Mouse (Mus musculus) cerebellum, postnatal 36 days (tissue): Measurements from ENCODE around the gene D030056L22Rik.

Experiments used
- DNase-seq, 2 experiments: peaks; one replicate each; pipeline ENCODE4 v3.0.0; 2021 to 2022; ENCODE audit warnings: mixed read lengths in 2 of 2

The D030056L22Rik gene

DNA sequence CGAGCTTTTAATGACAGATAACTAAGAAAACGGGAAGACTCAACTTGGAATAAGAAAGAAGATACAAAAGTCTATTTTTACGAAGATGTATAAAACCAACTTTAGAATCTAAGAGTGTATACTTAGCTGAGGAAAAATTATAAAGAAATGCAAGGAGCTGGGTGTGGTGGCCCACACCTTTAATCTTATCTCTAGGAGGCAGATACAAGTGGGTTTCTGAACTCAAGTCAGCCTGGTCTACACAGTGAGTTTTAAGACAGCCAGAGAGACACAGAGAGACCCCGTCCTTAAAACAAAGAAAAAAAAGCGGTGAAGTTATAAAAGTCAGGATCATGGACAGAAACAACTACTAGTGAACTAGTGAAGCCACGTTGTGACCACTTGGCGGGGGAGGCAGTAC lies 26.2 kb downstream of the D030056L22Rik start:
- DNase-seq = no peak

DNA sequence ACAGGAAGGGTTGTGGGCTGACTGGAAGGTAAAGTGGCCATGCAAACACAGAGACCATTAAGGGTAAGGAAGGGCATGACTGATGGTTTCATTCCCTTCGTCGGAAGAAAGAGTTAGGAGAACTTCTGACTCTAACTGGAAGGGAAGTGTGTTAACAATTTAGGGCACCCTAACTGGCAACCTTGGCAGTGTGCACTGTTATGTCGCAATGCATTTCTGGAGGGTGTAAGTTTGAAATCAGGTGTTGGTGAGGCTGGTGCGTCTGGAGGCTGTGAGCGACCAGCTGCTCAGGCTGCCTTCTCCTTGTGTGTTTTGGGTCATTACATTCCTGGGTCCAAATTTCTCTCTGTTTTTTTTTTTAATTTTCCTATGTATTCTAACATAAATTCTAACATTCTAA lies 31.0 kb downstream of the D030056L22Rik start:
- DNase-seq = no peak

DNA sequence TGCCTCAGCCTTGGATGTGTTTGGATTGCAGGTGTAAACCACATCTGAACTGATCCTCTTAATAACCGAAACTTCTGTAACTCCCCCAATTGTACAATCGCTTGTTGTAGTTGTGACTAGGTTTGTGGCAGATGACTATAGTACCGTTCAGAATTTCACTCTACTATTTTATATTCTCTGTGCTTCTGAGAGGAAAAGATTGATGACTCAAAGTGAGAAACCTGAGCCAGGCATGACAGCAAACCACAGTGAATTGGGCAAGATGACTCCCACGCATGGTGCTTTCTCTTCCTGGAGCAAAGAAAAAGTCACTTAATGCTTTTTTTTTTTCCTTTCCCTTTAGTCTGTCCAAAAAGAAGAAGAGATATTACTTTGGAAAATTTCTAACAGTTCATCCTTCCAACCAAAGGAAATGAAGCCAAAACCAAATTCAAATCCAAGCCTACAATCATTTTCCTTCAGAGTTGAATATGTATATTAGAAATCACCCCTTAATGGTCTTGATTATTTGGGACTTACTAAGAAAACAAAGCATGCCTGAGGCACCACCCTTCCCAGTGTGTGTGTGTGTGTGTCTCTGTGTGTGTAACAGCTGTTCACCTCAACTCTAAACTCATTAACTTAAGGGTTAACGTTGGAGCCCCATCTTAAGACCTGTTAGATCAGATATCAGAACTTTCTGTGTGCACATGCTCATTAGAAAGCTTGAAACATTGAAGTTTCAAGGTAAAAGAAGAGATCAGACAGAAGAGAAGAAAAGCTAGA lies 33.8 kb downstream of the D030056L22Rik start:
- DNase-seq = no peak

DNA sequence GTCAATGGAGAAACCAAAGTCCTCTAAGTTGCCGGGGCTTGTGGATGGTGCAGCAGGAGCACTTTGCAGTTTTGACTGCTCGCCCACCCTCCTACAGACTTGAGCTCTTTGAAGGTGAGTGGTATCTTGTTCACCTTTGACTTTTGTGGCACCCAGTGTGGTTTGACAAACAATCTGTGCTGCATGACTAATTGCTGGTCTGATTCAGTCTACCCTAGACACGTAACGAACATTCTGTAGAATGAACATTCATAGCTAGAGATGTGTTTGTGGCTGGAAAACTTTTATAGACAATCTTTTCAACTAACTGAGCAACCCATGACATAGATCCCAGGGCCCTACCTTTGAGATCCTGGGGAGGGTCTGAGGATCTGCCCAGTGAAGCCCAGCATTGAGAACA lies 34.4 kb downstream of the D030056L22Rik start:
- DNase-seq = no peak

DNA sequence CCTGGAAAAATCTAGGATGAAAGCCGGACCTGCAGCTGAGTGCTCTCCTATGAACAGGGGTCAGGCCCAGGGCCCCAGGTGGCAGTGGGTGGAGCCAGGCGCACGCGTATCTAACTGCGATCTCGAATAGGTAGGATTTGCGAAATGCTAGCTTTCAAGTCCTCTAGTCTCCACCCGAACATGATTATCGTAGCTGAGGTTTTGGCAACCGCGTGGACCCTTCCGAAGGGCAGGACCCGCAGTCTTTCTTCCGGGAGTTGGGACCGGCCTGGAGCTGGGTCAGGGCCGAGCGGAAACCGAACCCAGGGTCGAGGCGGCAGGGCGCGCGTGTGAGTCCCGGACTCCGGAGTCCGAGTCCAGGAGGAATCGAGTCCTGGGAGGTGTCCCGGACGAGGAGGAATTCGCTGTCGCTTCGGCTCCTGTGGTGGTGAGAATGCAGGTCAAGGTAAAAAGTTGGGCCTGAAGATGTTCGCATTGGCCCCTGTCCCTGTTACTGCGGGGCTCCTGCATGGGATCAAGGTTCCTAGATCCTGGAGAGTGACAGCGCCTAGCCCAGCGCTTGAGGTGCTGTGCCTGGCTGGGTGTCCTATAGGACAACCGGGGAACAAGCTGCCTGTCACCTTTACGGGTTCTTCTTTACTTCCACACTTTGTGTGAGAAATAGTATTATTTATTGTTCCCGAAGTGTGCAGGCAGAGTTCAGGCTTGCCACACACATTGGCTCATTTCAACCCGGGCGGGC lies 36.8 kb downstream of the D030056L22Rik start, which contains the start of gene Trpm6:
Trpm6 (plus strand) TSS at position 386 of the 742 bp plus-strand sequence.
- DNase-seq = no peak

DNA sequence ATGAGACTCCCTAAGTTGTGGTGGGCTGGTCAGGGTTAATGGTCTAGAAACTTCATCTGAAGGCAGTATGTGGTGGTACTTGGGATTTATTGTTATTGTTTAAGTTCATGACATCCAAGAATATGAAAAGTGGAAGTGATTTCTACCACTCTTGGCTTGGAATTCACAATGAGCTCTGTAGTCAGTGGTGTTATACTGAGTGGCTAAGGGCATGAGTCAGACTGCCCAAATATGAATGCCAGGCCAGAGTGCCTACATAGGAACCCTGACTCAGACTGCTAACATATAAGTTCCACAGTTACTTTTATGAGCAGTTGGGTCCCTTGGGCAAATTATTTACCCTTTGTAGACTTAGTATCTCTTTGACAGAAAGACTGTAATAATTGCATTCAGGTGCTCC lies 44.2 kb downstream of the D030056L22Rik start:
- DNase-seq = no peak

DNA sequence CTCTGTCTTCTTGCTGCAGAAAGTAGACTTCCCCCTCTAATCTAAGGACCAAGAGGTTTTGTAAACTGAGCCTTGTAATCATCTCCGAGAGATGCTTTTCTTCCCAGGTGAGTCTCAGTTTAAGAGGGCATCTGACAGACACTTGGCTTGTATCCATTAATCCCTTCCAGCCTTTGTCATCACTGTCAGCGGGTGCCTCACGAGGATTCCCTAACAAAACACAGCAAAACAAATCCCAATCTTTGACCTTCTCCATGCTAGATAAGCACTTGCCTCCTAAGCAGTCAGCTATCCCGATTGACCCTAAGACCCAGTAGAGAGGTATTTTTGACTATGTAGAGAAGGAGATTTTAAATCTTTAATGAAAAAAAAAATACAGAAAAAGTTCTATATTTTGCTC lies 44.7 kb downstream of the D030056L22Rik start:
- DNase-seq = no peak

DNA sequence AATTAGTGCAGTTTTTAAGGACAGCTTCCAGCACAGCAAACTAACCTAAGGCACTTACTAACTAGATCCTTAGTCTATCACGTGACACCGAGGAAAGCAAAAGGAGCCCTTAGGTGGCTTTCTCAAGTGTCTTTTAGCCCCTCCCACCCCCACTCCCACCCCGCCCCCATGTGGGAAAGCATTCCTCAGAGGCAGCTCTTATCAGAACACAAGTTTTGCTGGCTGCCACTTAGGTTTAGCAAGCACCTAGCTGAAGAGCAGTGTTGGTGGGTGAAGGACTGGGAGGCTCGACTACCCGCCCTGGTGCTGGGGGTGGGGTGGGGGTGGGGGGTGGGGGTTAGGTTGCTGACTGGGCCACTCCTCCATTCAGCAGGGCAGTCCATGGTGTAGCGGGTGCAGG lies 45.3 kb downstream of the D030056L22Rik start:
- DNase-seq = no peak

DNA sequence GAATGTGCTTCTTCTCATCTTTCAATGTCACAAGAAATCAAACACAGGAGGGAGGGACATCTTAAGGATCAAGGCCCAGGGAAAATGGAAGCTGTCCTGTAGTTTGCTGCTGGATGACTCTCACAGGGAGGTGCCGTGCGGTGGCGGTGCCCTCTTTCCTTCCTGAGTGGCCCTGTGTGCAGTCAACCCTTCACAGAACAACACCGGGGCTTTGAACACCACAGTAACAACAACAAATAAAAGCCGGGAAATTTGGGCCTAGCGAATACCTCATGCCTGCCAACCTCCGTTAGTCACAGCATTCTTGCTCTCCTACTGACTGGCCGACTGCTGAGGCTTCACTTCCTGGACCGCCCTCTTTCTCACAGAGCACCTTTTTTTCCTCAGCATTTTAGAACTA lies 45.9 kb downstream of the D030056L22Rik start:
- DNase-seq = no peak

DNA sequence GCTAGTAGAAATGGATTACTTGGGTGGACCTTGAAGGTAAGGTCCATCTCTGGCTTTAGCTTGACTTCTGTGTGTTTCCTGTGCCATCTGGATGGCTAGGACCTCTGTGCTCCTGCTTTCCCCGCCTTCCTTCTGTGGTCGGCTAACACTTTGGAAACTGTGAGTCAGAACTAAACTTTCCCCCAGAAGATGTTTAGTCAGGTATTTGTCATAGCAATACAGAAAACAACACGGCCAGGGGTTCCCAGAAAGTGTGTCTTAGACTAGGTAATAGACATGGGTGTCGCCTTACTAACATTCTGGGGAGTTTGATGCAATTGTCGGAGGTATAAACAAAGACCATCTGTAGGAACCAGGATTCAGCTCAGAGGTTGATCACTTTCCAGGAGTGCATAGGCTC lies 53.4 kb downstream of the D030056L22Rik start:
- no peak for DNase-seq
